Mouse (Mus musculus) cerebellum, adult 9-10 months (tissue): Measurements from ENCODE around the gene Egfl8.

Experiments
- DNase-seq: peaks from one replicate; pipeline ENCODE4 v3.0.0; 2022

The Egfl8 gene

GRCm38 (mm10) chr17:34627093-34627942 is 11.5 kb upstream of the Egfl8 start:
- peak; percentile 91 for DNase-seq

GRCm38 (mm10) chr17:34626773-34627092 is 11.0 kb upstream of the Egfl8 start:
- no peak for DNase-seq

- peak; percentile 68 for DNase-seq
Observed at GRCm38 (mm10) chr17:34626062-34626772, 10.4 kb upstream of the Egfl8 start.

- no peak for DNase-seq
Observed at GRCm38 (mm10) chr17:34624981-34625380, 9.2 kb upstream of the Egfl8 start.

GRCm38 (mm10) chr17:34623161-34623560 is 7.4 kb upstream of the Egfl8 start:
- no peak for DNase-seq

GRCm38 (mm10) chr17:34621006-34621405 is 5.2 kb upstream of the Egfl8 start:
- DNase-seq, result no peak

GRCm38 (mm10) chr17:34618999-34619398 is 3.2 kb upstream of the Egfl8 start:
- DNase-seq, result peak; percentile 77

- no peak for DNase-seq
Observed at GRCm38 (mm10) chr17:34613830-34614229, 1.9 kb downstream of the Egfl8 start.

- no peak for DNase-seq
Observed at GRCm38 (mm10) chr17:34613054-34613645, 2.6 kb downstream of the Egfl8 start.

- no peak for DNase-seq
Observed at GRCm38 (mm10) chr17:34611050-34611449, 4.7 kb downstream of the Egfl8 start.

GRCm38 (mm10) chr17:34607997-34608396 is 7.8 kb downstream of the Egfl8 start:
- peak; percentile 72 for DNase-seq

- DNase-seq, result peak; percentile 59
Observed at GRCm38 (mm10) chr17:34606186-34607039, 9.4 kb downstream of the Egfl8 start.

- DNase-seq, result peak; percentile 95
Observed at GRCm38 (mm10) chr17:34605609-34606008, 10.2 kb downstream of the Egfl8 start.

GRCm38 (mm10) chr17:34604511-34605237 is 11.1 kb downstream of the Egfl8 start:
- no peak for DNase-seq

GRCm38 (mm10) chr17:34604061-34604508 is 11.7 kb downstream of the Egfl8 start, which contains the start of gene Agpat1:
Gene Agpat1 (plus strand): TSS chr17:34604262.
- DNase-seq, result peak; percentile 99

- DNase-seq, result peak; percentile 100
Observed at GRCm38 (mm10) chr17:34603375-34604060, 12.3 kb downstream of the Egfl8 start, which contains the start of gene Rnf5. Gene Rnf5 (minus strand): TSS chr17:34603690.

- DNase-seq, result no peak
Observed at GRCm38 (mm10) chr17:34601796-34602195, 14.0 kb downstream of the Egfl8 start.

GRCm38 (mm10) chr17:34599891-34600290 is 15.9 kb downstream of the Egfl8 start:
- peak; percentile 44 for DNase-seq

GRCm38 (mm10) chr17:34597566-34598095 is 18.1 kb downstream of the Egfl8 start, which contains the start of gene Ager:
Gene Ager (plus strand): TSS chr17:34597862.
- DNase-seq, result peak; percentile 35

GRCm38 (mm10) chr17:34596098-34596497 is 19.7 kb downstream of the Egfl8 start:
- DNase-seq, result no peak
